Mouse (Mus musculus) brain, embryonic 14.5 days (tissue): ENCODE data around the gene Gm21983. TPM values are rescaled to one million over a fixed set of nuclear protein-coding genes. Genes with fewer than 3 reads are reported as not detected.
A peak's percentile ranks its signal among the peaks of the same experiment; 100 is the strongest.

Experiments used
- DNase-seq: peaks from one replicate; pipeline ENCODE4 v3.0.0-alpha.2; 2011; ENCODE audit warnings: low read depth
- CTCF ChIP-seq: fragments of 200-500 bp; IDR thresholded peaks from 2 replicates; pipeline ENCODE4 v1.5.1; 2012; ENCODE audit warnings: inconsistent platforms, mild to moderate bottlenecking, moderate library complexity, borderline replicate concordance; ENCODE audit not compliant: insufficient read depth, insufficient read length; ENCODE audit errors: extremely low read depth
- POLR2A ChIP-seq: fragments of 200-500 bp; IDR thresholded peaks from 2 replicates; pipeline ENCODE4 v1.6.1; 2012; ENCODE audit warnings: mild to moderate bottlenecking, inconsistent platforms, borderline replicate concordance; ENCODE audit not compliant: poor library complexity, insufficient read depth, insufficient read length, severe bottlenecking; ENCODE audit errors: extremely low read depth
- polyA plus RNA-seq: library from polyadenylated mRNA; depleted of rRNA; stranded (reverse); fragments of >200 nt; gene quantifications from 2 replicates; pipeline ENCODE4 v1.2.3, GENCODE M21; 2012; rRNA removed

Gm21983 gene
- polyA plus RNA-seq, 1 experiment, result not detected

GRCm38 (mm10) chr7:27136410-27136996 lies 44.4 kb downstream of the Gm21983 start:
- TF ChIP-seq POLR2A (no peak), CTCF (no peak)
- no peak for DNase-seq

GRCm38 (mm10) chr7:27133757-27134156 lies 47.1 kb downstream of the Gm21983 start:
- TF ChIP-seq CTCF, result no peak
- TF ChIP-seq POLR2A, result no peak
- no peak for DNase-seq

GRCm38 (mm10) chr7:27133156-27133555 lies 47.7 kb downstream of the Gm21983 start:
- no peak for DNase-seq
- TF ChIP-seq POLR2A (no peak), CTCF (no peak)

DNA sequence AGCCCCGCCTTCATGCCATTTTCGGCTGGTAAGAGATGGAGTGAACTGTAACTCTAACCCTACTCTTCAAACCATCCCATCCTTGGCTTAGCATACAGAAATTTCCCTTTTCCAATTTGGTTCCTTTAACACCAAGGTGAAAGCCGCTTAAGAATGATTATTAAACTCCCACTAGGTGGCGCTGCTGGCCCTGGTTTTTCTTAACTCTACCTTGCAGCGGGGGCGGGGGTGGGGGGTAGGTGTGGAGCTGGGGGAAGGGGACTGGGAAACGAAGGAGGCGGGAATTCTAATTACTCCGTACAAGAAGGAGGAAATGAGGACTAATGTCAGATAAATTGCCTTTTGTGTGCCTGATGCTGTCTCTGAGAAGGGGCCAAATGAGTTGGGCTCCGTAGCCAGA lies 48.3 kb downstream of the Gm21983 start:
- DNase-seq, result peak; percentile 74
- TF ChIP-seq CTCF (peak; percentile 53; the same call in 1 of the 2 replicates), POLR2A (no peak)

DNA sequence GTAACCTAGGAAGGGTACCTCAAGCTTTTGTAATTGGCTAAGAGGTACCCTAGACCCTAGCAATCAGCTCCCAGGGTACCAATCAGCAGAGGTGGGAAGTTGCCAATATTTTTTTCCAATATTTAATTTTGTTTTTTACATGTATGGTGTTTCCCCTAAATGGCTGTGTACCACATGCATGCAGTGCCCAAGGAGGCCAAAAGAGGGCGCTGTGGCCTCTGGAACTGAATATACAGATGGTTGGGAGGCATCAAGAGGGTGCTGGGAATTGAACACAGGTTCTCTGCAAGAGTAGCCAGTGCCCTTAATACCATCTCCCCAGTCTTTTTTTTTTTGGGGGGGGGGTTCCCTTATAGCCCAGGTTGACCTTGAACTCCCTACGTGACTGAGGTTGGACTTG lies 49.5 kb downstream of the Gm21983 start:
- no peak for DNase-seq
- TF ChIP-seq POLR2A, result no peak
- peak; percentile 27; the same call in 1 of the 2 replicates for TF ChIP-seq CTCF

- DNase-seq, result no peak
- no peak for TF ChIP-seq POLR2A
- TF ChIP-seq CTCF, result no peak
Measured at GRCm38 (mm10) chr7:27130521-27131370, 50.1 kb downstream of the Gm21983 start.

DNA sequence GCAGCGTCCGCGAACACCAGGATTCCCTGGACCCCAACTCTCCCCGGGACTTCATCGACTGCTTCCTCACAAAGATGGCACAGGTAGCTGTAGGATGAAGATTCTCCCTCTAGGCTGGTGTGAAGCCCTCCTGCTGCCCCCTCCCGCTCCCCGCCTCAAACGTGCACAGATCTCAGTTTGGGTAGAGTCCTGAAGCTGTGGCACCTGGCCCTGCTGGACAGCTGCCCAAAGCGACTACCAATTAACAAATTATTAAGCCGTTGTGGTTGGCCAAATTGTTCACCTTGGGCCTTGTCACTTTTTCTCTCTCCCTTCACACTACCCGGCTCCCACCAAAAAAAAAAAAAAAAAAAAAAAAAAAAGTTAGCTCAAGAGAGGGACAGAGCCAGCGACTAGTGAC lies 51.1 kb downstream of the Gm21983 start:
- DNase-seq, result no peak
- no peak for TF ChIP-seq POLR2A
- TF ChIP-seq CTCF, result no peak

GRCm38 (mm10) chr7:27128946-27129345 lies 51.9 kb downstream of the Gm21983 start:
- TF ChIP-seq CTCF (no peak), POLR2A (no peak)
- DNase-seq, result no peak

GRCm38 (mm10) chr7:27128162-27128561 lies 52.7 kb downstream of the Gm21983 start:
- DNase-seq, result peak; percentile 33
- TF ChIP-seq POLR2A (no peak), CTCF (peak; percentile 62; the same call in 1 of the 2 replicates)

- TF ChIP-seq POLR2A, result no peak
- TF ChIP-seq CTCF, result no peak
- no peak for DNase-seq
Measured at GRCm38 (mm10) chr7:27124969-27125368, 55.9 kb downstream of the Gm21983 start.

DNA sequence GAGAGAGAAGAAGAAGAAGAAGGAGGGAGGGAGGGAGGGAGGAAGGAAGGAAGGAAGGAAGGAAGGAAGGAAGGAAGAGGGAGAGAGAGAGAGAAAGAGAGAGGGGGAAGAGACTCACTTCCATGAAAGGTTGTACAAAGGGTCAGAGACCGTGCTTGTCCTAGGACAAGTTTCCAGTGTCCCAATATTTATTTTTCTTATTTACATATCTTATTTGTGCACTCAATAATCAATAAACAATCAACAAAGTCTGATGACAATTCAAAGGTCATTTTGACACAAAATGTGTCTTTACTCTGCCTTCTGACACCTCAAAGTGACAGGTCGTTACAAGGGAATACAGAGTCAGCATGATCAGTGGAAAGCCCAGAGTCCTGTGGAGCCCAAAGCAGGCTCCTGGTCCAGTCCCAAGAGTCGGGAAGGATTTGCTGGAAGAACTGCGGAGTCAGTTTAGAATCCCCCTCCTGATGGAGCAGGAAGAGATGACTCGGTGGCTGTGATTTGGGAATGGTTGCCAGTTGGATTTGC lies 56.5 kb downstream of the Gm21983 start:
- TF ChIP-seq POLR2A, result no peak
- no peak for TF ChIP-seq CTCF
- no peak for DNase-seq

GRCm38 (mm10) chr7:27119676-27120075 lies 61.2 kb downstream of the Gm21983 start, which contains the start of gene Cyp2f2:
Gene Cyp2f2, plus strand, starts transcription at chr7:27119909.
- no peak for TF ChIP-seq POLR2A
- TF ChIP-seq CTCF, result no peak

More at GRCm38 (mm10) chr7:27119676-27120075, 61.2 kb downstream of the Gm21983 start, which contains the start of gene Cyp2f2:
- no peak for DNase-seq

Other genes starting within 250 kb of the Gm21983 start
- not detected in 2 replicates for gene Cyp2a22, start 241.7 kb downstream of the Gm21983 start, polyA plus RNA-seq
- gene Cyp2a12, start 152.0 kb downstream of the Gm21983 start, polyA plus RNA-seq, result not detected in 2 replicates
- 0.05 TPM in 1 of 2 replicates, not detected in the other for gene Cyp2f2, start 61.2 kb downstream of the Gm21983 start, polyA plus RNA-seq
- gene Cyp2t4, start 27.4 kb downstream of the Gm21983 start, polyA plus RNA-seq, result not detected in 2 replicates
- gene Egln2, start 14.3 kb downstream of the Gm21983 start, polyA plus RNA-seq, result 129 and 131 TPM in 2 replicates
- 81.4 and 86.7 TPM in 2 replicates for gene Rab4b, start 2.2 kb downstream of the Gm21983 start, polyA plus RNA-seq
- gene Mia, start 71 bp upstream of the Gm21983 start, polyA plus RNA-seq, result 12.3 and 14.6 TPM in 2 replicates
- 11.9 and 13.2 TPM in 2 replicates for gene BC024978, start 14.7 kb upstream of the Gm21983 start, polyA plus RNA-seq
- 320 and 444 TPM in 2 replicates for gene Snrpa, start 15.2 kb upstream of the Gm21983 start, polyA plus RNA-seq
- 15.3 and 15.9 TPM in 2 replicates for gene Itpkc, start 47.6 kb upstream of the Gm21983 start, polyA plus RNA-seq
- gene Coq8b, start 51.9 kb upstream of the Gm21983 start, polyA plus RNA-seq, result 42.6 and 50.1 TPM in 2 replicates
- gene Numbl, start 77.3 kb upstream of the Gm21983 start, polyA plus RNA-seq, result 109 and 112 TPM in 2 replicates
- gene Ltbp4, start 156.6 kb upstream of the Gm21983 start, polyA plus RNA-seq, result 24.3 and 24.4 TPM in 2 replicates
- 142 and 232 TPM in 2 replicates for gene Shkbp1, start 174.9 kb upstream of the Gm21983 start, polyA plus RNA-seq
- 0.20 TPM in 1 of 2 replicates, not detected in the other for gene Gm20479, start 176.3 kb upstream of the Gm21983 start, polyA plus RNA-seq